Mouse (Mus musculus) heart, adult 2 months (tissue): ENCODE measurements at regions not wholly inside any gene's neighbourhood (a gene's known extent, or its start where the extent isn't known, plus 50 kb on each side); places are given as distances from the start of the nearest gene placed in this dataset.

Experiments
- DNase-seq, 2 experiments: peaks; one replicate each; pipeline ENCODE4 v3.0.0; 2021
- H3K27ac ChIP-seq: fragments of 200-600 bp; 2 replicates; pipeline ENCODE4 v1.8.1; 2022
- H3K27me3 ChIP-seq: fragments of 200-500 bp; 2 replicates; pipeline ENCODE4 v1.6.1; 2012; ENCODE audit warnings: mild to moderate bottlenecking, low read length, inconsistent platforms, mixed read lengths; ENCODE audit not compliant: control insufficient read depth, insufficient read depth
- H3K36me3 ChIP-seq: fragments of 200-500 bp; 2 replicates; pipeline ENCODE4 v1.6.1; 2012; ENCODE audit warnings: low read length, inconsistent platforms; ENCODE audit not compliant: control insufficient read depth, insufficient read depth
- H3K4me1 ChIP-seq: fragments of 200-500 bp; 2 replicates; pipeline ENCODE4 v1.6.1; 2011; ENCODE audit warnings: low read length; ENCODE audit not compliant: control insufficient read depth, insufficient read depth
- H3K4me3 ChIP-seq: fragments of 200-600 bp; 2 replicates; pipeline ENCODE4 v1.8.1; 2022
- H3K79me2 ChIP-seq: fragments of 200-500 bp; replicated peaks from 2 replicates; pipeline ENCODE4 v1.6.1; 2012; ENCODE audit warnings: mild to moderate bottlenecking, inconsistent platforms, low read length, moderate library complexity, mixed read lengths; ENCODE audit not compliant: control insufficient read depth, insufficient read depth
- H3K9ac ChIP-seq: fragments of 200-500 bp; 2 replicates; pipeline ENCODE4 v1.6.1; 2012; ENCODE audit warnings: low read depth, mild to moderate bottlenecking, control low read depth, inconsistent platforms, low read length, mixed read lengths
- CTCF ChIP-seq: fragments of 200-600 bp; IDR thresholded peaks from 2 replicates; pipeline ENCODE4 v1.8.1; 2022; ENCODE audit warnings: antibody characterized with exemption, mild to moderate bottlenecking, moderate library complexity
- EP300 ChIP-seq: fragments of 200-500 bp; IDR thresholded peaks from 2 replicates; pipeline ENCODE4 v1.6.1; 2011; ENCODE audit warnings: low read depth, low read length, control low read depth; ENCODE audit not compliant: insufficient read depth
- POLR2A ChIP-seq: fragments of 200-500 bp; IDR thresholded peaks from 2 replicates; pipeline ENCODE4 v1.6.1; 2011; ENCODE audit warnings: mild to moderate bottlenecking, low read depth, low read length, control low read depth; ENCODE audit not compliant: insufficient read depth
- WGBS: fragments of 180-500 bp; shearing (Covaris S2); methylation state at CpG from one replicate; pipeline ENCODE4 v1.1.7; 2018; 5-methylcytosine and 5-hydroxymethylcytosine counted together
- intact Hi-C: fragments of 180-260 bp; cut with DNase I; formaldehyde crosslinking; loops from one replicate; pipeline ENCODE4 v1.15.1; 2025

GRCm38 (mm10) chr10:66932544-66932943 is 163.4 kb upstream of the Jmjd1c start:
- no peaks in the 10 kb centered on the region; the same call in 1 of the 2 replicates for H3K36me3 ChIP-seq
- TF ChIP-seq CTCF (no peak), POLR2A (no peak), EP300 (no peak)
- intact Hi-C loops, result no loop called here
- 65% methylated on average over 6 of the region's 6 CpGs for WGBS
- no peak overlapping the region for H3K9ac ChIP-seq
- H3K27me3 ChIP-seq, result no peaks in the 10 kb centered on the region
- H3K27ac ChIP-seq, result no peak overlapping the region
- peak in 1 of 2 experiments; percentile 49 for DNase-seq
- no peak overlapping the region for H3K4me3 ChIP-seq
- H3K4me1 ChIP-seq, result peaks cover 2% of the 10 kb centered on the region
- no peaks in the 10 kb centered on the region for H3K79me2 ChIP-seq

DNA sequence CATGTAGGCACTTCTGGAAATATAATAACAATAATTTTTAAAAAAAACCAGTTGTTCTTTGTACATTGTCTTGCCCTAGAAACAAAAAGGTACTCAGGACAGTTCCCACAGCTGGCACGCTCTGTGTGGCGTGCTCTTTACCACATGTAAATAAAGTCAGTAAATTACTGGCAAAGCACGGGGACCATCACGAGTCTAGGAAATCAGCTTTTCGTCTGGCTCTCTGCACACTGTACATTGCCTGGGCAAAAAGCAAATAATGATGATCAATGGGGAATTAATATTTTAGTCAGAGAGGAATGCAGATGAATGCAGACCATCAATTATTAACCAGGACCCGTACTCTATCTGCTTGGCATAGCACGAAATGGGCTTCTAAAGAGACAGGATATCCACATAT is 162.2 kb upstream of the Jmjd1c start:
- H3K27ac ChIP-seq, result no peak overlapping the region
- no peak overlapping the region for H3K9ac ChIP-seq
- TF ChIP-seq CTCF (no peak), POLR2A (no peak), EP300 (no peak)
- no peak for DNase-seq
- 95% methylated on average over 7 of the region's 7 CpGs for WGBS
- no peak overlapping the region for H3K4me3 ChIP-seq
- H3K36me3 ChIP-seq, result no peaks in the 10 kb centered on the region
- no peaks in the 10 kb centered on the region for H3K4me1 ChIP-seq
- H3K27me3 ChIP-seq, result no peaks in the 10 kb centered on the region
- H3K79me2 ChIP-seq, result no peaks in the 10 kb centered on the region
- intact Hi-C loops, result no loop called here

DNA sequence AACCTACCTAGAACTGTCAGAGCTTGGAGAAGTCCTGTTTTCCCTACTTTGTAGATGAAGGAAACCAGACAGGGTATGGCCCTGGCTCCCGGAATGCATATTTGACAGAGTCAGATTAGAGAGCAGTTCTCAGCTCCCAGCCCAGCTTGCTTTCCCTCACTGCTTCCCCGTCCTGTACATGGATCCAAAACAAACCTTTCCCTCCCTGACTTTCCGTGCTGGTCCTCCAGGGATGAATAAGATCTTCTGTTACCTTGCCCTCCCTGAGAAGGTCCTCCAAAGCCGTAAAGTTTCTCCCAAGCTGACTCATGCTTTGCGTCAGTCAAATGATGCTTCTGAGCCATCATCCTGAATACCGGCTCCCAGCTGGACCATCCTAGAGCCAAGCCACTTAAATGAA is 160.2 kb upstream of the Jmjd1c start:
- intact Hi-C loops, result no loop called here
- Histone ChIP-seq H3K4me3 (no peak overlapping the region), H3K4me1 (no peaks in the 10 kb centered on the region), H3K79me2 (no peaks in the 10 kb centered on the region), H3K27ac (no peak overlapping the region), H3K36me3 (no peaks in the 10 kb centered on the region), H3K9ac (no peak overlapping the region), H3K27me3 (no peaks in the 10 kb centered on the region)
- 44% methylated on average over 6 of the region's 6 CpGs for WGBS
- TF ChIP-seq EP300, result no peak
- TF ChIP-seq CTCF, result no peak
- TF ChIP-seq POLR2A, result no peak
- peak in 1 of 2 experiments; percentile 34 for DNase-seq

DNA sequence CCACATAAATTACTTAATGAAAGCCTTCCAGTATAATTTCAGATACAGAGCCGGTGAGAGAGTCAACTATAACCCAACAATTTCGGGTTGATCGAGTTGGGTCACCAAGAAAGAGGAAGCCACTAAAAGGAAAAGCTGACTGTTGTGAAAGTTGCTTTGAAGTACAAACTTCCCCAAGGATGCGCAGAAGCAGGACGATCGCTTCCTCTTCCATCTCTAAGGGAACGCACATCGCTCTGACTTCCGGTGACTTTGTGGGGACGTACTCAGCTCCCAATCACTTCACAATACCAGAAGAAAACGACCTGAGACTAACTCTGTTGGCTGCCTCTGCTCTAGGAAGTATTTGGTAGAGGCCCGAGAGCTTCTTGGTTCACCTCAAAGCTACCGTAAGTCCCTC is 158.8 kb upstream of the Jmjd1c start:
- Histone ChIP-seq H3K79me2 (no peaks in the 10 kb centered on the region), H3K9ac (no peak overlapping the region), H3K4me1 (peaks cover 2% of the 10 kb centered on the region), H3K4me3 (no peak overlapping the region), H3K36me3 (no peaks in the 10 kb centered on the region), H3K27ac (no peak overlapping the region), H3K27me3 (no peaks in the 10 kb centered on the region)
- DNase-seq, result peak in 1 of 2 experiments; percentile 50
- 0 out of 2 replicates have a peak, but pooled peaks have one; percentile 19 for TF ChIP-seq EP300
- no peak for TF ChIP-seq CTCF
- 81% methylated on average over 13 of the region's 13 CpGs for WGBS
- intact Hi-C loops, result no loop called here

DNA sequence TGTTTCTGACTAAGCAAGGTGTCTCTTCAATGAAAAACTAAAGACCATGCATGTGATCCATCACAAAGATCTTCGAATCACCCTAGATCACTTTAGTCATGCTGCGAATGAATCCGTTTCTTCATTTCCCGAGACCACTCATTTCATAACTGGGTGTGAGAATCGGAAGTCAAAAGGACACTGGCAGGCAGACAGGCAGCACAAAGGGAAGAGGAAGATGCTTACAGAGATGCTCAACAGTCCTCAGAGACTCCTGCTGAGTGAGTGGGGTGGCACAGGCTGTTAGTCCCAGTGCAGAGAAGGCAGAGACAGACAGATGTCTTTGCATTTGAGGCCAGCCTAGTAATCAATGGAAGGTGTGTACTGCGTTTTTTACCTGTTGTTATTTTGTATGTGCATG is 155.6 kb upstream of the Jmjd1c start:
- no peak overlapping the region for H3K9ac ChIP-seq
- intact Hi-C loops, result no loop called here
- peaks cover 5% of the 10 kb centered on the region for H3K4me1 ChIP-seq
- no peak overlapping the region for H3K4me3 ChIP-seq
- DNase-seq, result no peak
- no peaks in the 10 kb centered on the region for H3K79me2 ChIP-seq
- TF ChIP-seq POLR2A (no peak), CTCF (no peak), EP300 (no peak)
- H3K27ac ChIP-seq, result no peak overlapping the region
- no peaks in the 10 kb centered on the region for H3K27me3 ChIP-seq
- H3K36me3 ChIP-seq, result no peaks in the 10 kb centered on the region
- 89% methylated on average over 6 of the region's 6 CpGs for WGBS

DNA sequence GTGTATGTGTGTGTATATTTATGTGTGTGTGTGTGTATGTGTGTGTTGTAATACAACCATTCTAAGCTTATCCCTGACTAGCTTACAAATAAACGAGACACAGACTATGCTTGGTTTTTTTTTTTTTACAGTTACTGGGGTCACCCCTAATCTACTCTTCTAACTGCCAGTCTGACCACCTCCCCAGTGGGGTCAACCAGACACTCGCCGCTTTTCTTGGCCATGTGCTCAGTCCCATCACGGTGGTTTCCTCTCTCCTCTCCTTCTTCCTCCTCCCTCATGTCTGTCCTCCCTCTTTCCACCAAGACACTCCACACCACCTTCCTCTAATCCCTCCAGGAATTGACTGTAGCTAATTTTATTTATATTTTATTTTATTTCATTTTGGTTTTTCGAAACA is 155.0 kb upstream of the Jmjd1c start:
- no peaks in the 10 kb centered on the region for H3K27me3 ChIP-seq
- 67% methylated on average over 5 of the region's 5 CpGs for WGBS
- intact Hi-C loops, result no loop called here

More for the DNA sequence above, 155.0 kb upstream of the Jmjd1c start:
- Histone ChIP-seq H3K9ac (no peak overlapping the region), H3K79me2 (no peaks in the 10 kb centered on the region), H3K27ac (no peak overlapping the region), H3K4me1 (peaks cover 5% of the 10 kb centered on the region), H3K36me3 (no peaks in the 10 kb centered on the region), H3K4me3 (no peak overlapping the region)
- no peak for DNase-seq
- TF ChIP-seq EP300, result no peak
- no peak for TF ChIP-seq POLR2A
- no peak for TF ChIP-seq CTCF
